Mouse (Mus musculus) yolk sac, embryonic 10.5 days (tissue): ENCODE measurements around the gene Hoxb3.

Experiments used
- DNase-seq: peaks from one replicate; pipeline ENCODE4 v3.0.0-alpha.2; 2017; ENCODE audit warnings: low spot score

Gene Hoxb3

GRCm38 (mm10) chr11:96288455-96289221 is 34.5 kb upstream of the Hoxb3 start:
- DNase-seq = no peak

GRCm38 (mm10) chr11:96289293-96289692 is 33.8 kb upstream of the Hoxb3 start:
- DNase-seq = no peak

GRCm38 (mm10) chr11:96289837-96290236 is 33.3 kb upstream of the Hoxb3 start:
- no peak for DNase-seq

- DNase-seq = no peak
Measured at GRCm38 (mm10) chr11:96290705-96291355, 32.3 kb upstream of the Hoxb3 start.

- no peak for DNase-seq
Measured at GRCm38 (mm10) chr11:96291681-96292564, 31.2 kb upstream of the Hoxb3 start, which contains the start of gene Hoxb6. Gene Hoxb6 (plus strand): TSS chr11:96292476.

GRCm38 (mm10) chr11:96292565-96293301 is 30.4 kb upstream of the Hoxb3 start:
- DNase-seq = no peak

GRCm38 (mm10) chr11:96293302-96293921 is 29.7 kb upstream of the Hoxb3 start:
- no peak for DNase-seq

GRCm38 (mm10) chr11:96294245-96295091 is 28.7 kb upstream of the Hoxb3 start:
- DNase-seq = peak; percentile 81

- DNase-seq = no peak
Measured at GRCm38 (mm10) chr11:96295092-96295835, 27.9 kb upstream of the Hoxb3 start.

GRCm38 (mm10) chr11:96296997-96297396 is 26.1 kb upstream of the Hoxb3 start:
- no peak for DNase-seq

- no peak for DNase-seq
Measured at GRCm38 (mm10) chr11:96297428-96297827, 25.7 kb upstream of the Hoxb3 start.

- no peak for DNase-seq
Measured at GRCm38 (mm10) chr11:96297968-96298635, 25.0 kb upstream of the Hoxb3 start.

GRCm38 (mm10) chr11:96298895-96299667 is 24.0 kb upstream of the Hoxb3 start:
- no peak for DNase-seq

- no peak for DNase-seq
Measured at GRCm38 (mm10) chr11:96299781-96300180, 23.3 kb upstream of the Hoxb3 start.

GRCm38 (mm10) chr11:96300354-96301063 is 22.6 kb upstream of the Hoxb3 start:
- DNase-seq = no peak

GRCm38 (mm10) chr11:96301064-96301431 is 22.1 kb upstream of the Hoxb3 start:
- DNase-seq = no peak

GRCm38 (mm10) chr11:96301837-96302236 is 21.3 kb upstream of the Hoxb3 start:
- no peak for DNase-seq
